Mouse (Mus musculus): ENCODE data around the gene Tlr2.

Gene Tlr2

GRCm38 (mm10) chr3:83828145-83828611 is 13.4 kb downstream of the Tlr2 start:
- no peak for TF ChIP-seq GATA4 (IDR thresholded peaks at IDR 0.05; ENCODE audit: insufficient replicate concordance, low read length)

- TF ChIP-seq GATA4 (IDR thresholded peaks at IDR 0.05; ENCODE audit: insufficient replicate concordance, low read length): no peak
Observed at GRCm38 (mm10) chr3:83827684-83828083, 13.9 kb downstream of the Tlr2 start.

GRCm38 (mm10) chr3:83823774-83824173 is 17.8 kb downstream of the Tlr2 start:
- TF ChIP-seq GATA4 (IDR thresholded peaks at IDR 0.05; ENCODE audit: insufficient replicate concordance, low read length): no peak

- TF ChIP-seq GATA4 (IDR thresholded peaks at IDR 0.05; ENCODE audit: insufficient replicate concordance, low read length): no peak
Observed at GRCm38 (mm10) chr3:83816372-83816925, 25.1 kb downstream of the Tlr2 start.

- TF ChIP-seq GATA4 (IDR thresholded peaks at IDR 0.05; ENCODE audit: insufficient replicate concordance, low read length): no peak
Observed at GRCm38 (mm10) chr3:83812863-83813262, 28.7 kb downstream of the Tlr2 start.

- TF ChIP-seq GATA4 (IDR thresholded peaks at IDR 0.05; ENCODE audit: insufficient replicate concordance, low read length): no peak
Observed at GRCm38 (mm10) chr3:83811987-83812386, 29.6 kb downstream of the Tlr2 start.

- TF ChIP-seq GATA4 (IDR thresholded peaks at IDR 0.05; ENCODE audit: insufficient replicate concordance, low read length): no peak
Observed at GRCm38 (mm10) chr3:83808483-83808882, 33.1 kb downstream of the Tlr2 start.

GRCm38 (mm10) chr3:83801649-83802155 is 39.9 kb downstream of the Tlr2 start:
- TF ChIP-seq GATA4 (IDR thresholded peaks at IDR 0.05; ENCODE audit: insufficient replicate concordance, low read length): no peak

GRCm38 (mm10) chr3:83799486-83799885 is 42.1 kb downstream of the Tlr2 start:
- no peak for TF ChIP-seq GATA4 (IDR thresholded peaks at IDR 0.05; ENCODE audit: insufficient replicate concordance, low read length)

- TF ChIP-seq GATA4 (IDR thresholded peaks at IDR 0.05; ENCODE audit: insufficient replicate concordance, low read length): no peak
Observed at GRCm38 (mm10) chr3:83797828-83798227, 43.7 kb downstream of the Tlr2 start.

- TF ChIP-seq GATA4 (IDR thresholded peaks at IDR 0.05; ENCODE audit: insufficient replicate concordance, low read length): no peak
Observed at GRCm38 (mm10) chr3:83797098-83797497, 44.5 kb downstream of the Tlr2 start.

GRCm38 (mm10) chr3:83791444-83791843 is 50.1 kb downstream of the Tlr2 start:
- no peak for TF ChIP-seq GATA4 (IDR thresholded peaks at IDR 0.05; ENCODE audit: insufficient replicate concordance, low read length)

GRCm38 (mm10) chr3:83789651-83790451 is 51.7 kb downstream of the Tlr2 start:
- no peak for TF ChIP-seq GATA4 (IDR thresholded peaks at IDR 0.05; ENCODE audit: insufficient replicate concordance, low read length)

- no peak for TF ChIP-seq GATA4 (IDR thresholded peaks at IDR 0.05; ENCODE audit: insufficient replicate concordance, low read length)
Observed at GRCm38 (mm10) chr3:83787776-83788305, 53.7 kb downstream of the Tlr2 start.

GRCm38 (mm10) chr3:83787086-83787485 is 54.5 kb downstream of the Tlr2 start:
- TF ChIP-seq GATA4 (IDR thresholded peaks at IDR 0.05; ENCODE audit: insufficient replicate concordance, low read length): no peak

Data from liver, adult (tissue).